Mouse (Mus musculus) ES-Bruce4 (cell line): ENCODE results near the gene Btbd16.

ENCODE experiments used
- CTCF ChIP-seq: IDR thresholded peaks from one replicate; pipeline ENCODE4 v1.8.1; 2011; ENCODE audit warnings: low read depth, low read length
- POLR2A ChIP-seq: IDR thresholded peaks from one replicate; pipeline ENCODE4 v1.8.1; 2011; ENCODE audit warnings: low read length; ENCODE audit not compliant: insufficient read depth

DNA sequence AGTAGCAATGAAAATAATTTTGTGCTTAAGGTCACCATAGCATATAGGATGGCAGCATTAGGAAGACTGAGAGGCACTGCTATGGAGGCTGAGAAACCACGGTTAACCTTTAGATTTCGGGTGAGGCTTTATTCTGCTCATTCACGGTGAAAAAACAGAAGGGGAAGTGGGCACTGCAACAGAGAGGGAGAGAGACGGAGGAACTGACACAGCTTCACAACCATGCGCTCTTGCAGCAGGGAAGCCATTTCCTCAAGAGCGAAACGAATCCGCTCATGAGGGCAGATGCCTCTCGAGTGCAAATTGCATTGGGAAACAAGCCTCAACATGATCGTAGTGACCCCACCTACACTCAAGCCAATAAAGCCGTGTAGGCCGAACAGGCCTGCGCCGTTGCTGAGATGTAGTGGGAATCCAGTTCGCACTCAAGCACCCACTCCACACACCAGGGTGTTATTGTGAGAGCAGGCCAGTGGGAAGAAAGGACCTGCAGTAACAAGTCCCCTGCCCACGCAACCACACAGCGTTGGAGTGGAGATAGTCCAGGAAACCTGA is 73.4 kb downstream of the Btbd16 start:
- TF ChIP-seq POLR2A = no peak
- no peak for TF ChIP-seq CTCF
